Mouse (Mus musculus): ENCODE measurements at regions not wholly inside any gene's neighbourhood (a gene's known extent, or its start where the extent isn't known, plus 50 kb on each side); places are given as distances from the start of the nearest gene placed in this dataset.
"Not testable (repeated sequence)": the region's sequence is repeated elsewhere in the genome, so short reads cannot be mapped to it uniquely, and the experiment has no call there.

DNA sequence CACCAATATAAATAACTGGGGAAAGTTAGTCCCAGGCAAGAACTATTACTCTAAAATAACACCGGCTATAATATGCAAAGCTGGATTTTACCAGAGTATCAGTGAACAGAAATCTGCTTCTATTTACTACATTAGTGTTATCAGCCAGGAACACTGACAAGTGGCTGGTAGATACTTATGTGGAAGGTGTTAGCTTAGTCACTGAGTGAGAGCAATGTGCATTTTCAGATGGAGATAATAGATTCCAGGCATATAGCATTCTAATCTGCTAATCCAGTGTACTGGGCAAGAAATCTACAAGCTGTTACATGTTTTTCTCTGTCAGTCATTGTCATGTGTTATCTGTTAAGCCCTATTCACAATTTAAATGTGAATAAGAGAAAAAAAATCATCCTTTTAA is 1054.6 kb upstream of the Rag2 start:
- H3K4me1 ChIP-seq (replicated peaks; ENCODE audit: control insufficient read depth, insufficient read depth, low read length); H3K9ac ChIP-seq (replicated peaks; ENCODE audit: low read depth, low read length); H3K4me2 ChIP-seq (ENCODE audit: low read length); H3K27me3 ChIP-seq (replicated peaks; ENCODE audit: control insufficient read depth, insufficient read depth, low read length); H3K4me3 ChIP-seq (replicated peaks; ENCODE audit: low read length); H3K36me3 ChIP-seq (ENCODE audit: control insufficient read depth, insufficient read depth); H3K9me3 ChIP-seq (ENCODE audit: control insufficient read depth, low read length); H3K27ac ChIP-seq (ENCODE audit: low read length); ATAC-seq: not testable (repeated sequence)
- WGBS = no CpG with 5 or more reads among the region's 1 CpGs

DNA sequence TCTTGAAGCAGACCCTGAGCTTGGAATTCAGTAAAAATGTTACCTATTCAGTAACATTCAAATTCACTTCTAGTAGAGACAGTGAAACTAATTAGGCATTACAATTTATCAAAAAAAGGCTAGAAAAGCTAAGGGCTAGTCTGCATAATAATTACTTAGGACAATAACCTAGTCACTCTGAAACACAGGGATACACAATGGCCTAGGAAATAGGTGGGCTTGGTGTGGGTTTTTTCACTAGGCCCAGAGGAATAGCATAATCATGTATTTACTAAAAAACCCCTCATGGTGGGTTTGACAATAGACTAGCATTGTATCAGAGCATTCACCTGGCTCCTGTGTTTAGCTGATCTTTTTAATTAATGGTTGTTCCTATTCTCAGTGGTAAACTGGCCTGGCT is 1033.9 kb upstream of the Rag2 start:
- H3K27me3 ChIP-seq (replicated peaks; ENCODE audit: control insufficient read depth, insufficient read depth, low read length); H3K4me2 ChIP-seq (ENCODE audit: low read length); H3K36me3 ChIP-seq (ENCODE audit: control insufficient read depth, insufficient read depth); H3K4me3 ChIP-seq (replicated peaks; ENCODE audit: low read length); H3K9ac ChIP-seq (replicated peaks; ENCODE audit: low read depth, low read length); H3K27ac ChIP-seq (ENCODE audit: low read length); ATAC-seq; H3K4me1 ChIP-seq (replicated peaks; ENCODE audit: control insufficient read depth, insufficient read depth, low read length); H3K9me3 ChIP-seq (ENCODE audit: control insufficient read depth, low read length): not testable (repeated sequence)

DNA sequence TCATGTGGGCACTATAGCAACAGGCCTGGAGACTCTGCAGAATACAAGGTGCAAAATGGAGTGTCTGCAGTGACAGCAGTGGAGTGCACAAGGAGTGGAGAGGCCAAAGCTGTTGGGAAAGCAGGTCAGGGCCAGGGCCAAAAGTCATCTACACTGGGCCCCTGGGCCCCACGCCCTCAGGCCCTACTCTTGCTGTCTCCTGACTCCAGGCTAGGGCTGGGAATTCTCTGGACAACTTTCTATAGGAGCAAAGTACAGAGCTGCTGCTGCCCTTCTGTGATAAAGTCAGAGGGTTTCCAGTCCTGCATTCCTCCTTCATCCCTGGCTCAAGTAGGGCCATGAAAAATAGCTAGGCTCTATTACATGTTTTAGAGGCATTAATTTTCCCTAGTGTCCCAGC is 998.3 kb upstream of the Rag2 start:
- not testable (repeated sequence) for H3K9ac ChIP-seq (replicated peaks; ENCODE audit: low read depth, low read length); ATAC-seq; H3K4me1 ChIP-seq (replicated peaks; ENCODE audit: control insufficient read depth, insufficient read depth, low read length); H3K4me3 ChIP-seq (replicated peaks; ENCODE audit: low read length); H3K9me3 ChIP-seq (ENCODE audit: control insufficient read depth, low read length); H3K27me3 ChIP-seq (replicated peaks; ENCODE audit: control insufficient read depth, insufficient read depth, low read length); H3K36me3 ChIP-seq (ENCODE audit: control insufficient read depth, insufficient read depth); H3K27ac ChIP-seq (ENCODE audit: low read length); H3K4me2 ChIP-seq (ENCODE audit: low read length)
- WGBS = no CpG with 5 or more reads among the region's 1 CpGs

DNA sequence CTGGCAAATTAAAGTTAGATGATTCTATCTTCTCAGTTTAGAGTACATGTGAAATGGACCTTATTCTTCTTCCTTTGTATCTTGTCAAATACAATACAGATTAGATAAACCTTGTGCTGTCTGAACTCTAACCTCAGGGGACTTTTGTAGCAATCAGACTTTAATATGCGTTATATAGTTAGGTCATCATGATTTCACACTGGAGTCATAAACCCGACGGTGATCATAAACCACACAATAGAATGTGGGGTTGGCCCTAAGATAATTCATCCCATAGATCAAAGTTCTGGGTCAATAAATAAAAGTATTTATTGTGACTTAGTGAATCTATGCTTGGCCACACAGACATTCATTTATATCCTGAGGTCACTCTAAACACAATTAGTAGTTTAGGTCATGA is 971.8 kb upstream of the Rag2 start:
- H3K4me1 ChIP-seq (replicated peaks; ENCODE audit: control insufficient read depth, insufficient read depth, low read length) = not testable (repeated sequence)

DNA sequence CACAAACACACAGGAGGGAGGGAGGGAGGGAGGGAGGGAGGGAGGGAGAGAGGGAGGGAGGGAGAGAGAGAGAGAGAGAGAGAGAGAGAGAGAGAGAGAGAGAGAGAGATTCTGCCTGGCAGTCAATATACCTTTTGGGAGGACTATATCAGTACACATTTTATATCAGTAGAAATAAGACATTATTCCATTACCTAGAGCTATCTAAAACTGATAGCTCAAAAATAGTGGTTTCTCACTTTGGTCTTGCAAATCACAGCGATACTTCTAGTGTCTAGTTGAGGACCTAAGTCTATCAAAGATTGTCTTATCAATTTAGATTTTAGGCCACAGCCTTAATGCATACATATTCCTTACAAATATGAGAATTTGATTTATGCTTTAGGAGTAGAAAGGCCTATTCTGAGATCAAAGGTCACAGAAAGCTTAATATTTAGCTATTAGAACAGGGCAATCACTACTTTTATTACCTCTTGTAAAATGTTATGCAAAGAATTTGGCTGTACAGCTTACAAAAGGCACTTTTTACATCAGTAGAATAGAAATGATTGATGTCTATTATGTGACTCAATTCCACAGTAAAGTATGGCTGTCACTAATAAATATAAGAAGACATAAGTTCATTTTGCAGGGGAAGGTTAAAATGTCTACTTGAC is 953.0 kb upstream of the Rag2 start:
- not testable (repeated sequence) for H3K4me1 ChIP-seq (replicated peaks; ENCODE audit: control insufficient read depth, insufficient read depth, low read length); H3K4me3 ChIP-seq (replicated peaks; ENCODE audit: low read length); H3K9me3 ChIP-seq (ENCODE audit: control insufficient read depth, low read length); H3K9ac ChIP-seq (replicated peaks; ENCODE audit: low read depth, low read length); H3K27ac ChIP-seq (ENCODE audit: low read length); H3K4me2 ChIP-seq (ENCODE audit: low read length); ATAC-seq; H3K36me3 ChIP-seq (ENCODE audit: control insufficient read depth, insufficient read depth); H3K27me3 ChIP-seq (replicated peaks; ENCODE audit: control insufficient read depth, insufficient read depth, low read length)
- no CpG with 5 or more reads among the region's 1 CpGs for WGBS

More for the DNA sequence above, 971.8 kb upstream of the Rag2 start:
- H3K4me2 ChIP-seq (ENCODE audit: low read length); H3K36me3 ChIP-seq (ENCODE audit: control insufficient read depth, insufficient read depth); H3K9ac ChIP-seq (replicated peaks; ENCODE audit: low read depth, low read length); ATAC-seq; H3K9me3 ChIP-seq (ENCODE audit: control insufficient read depth, low read length); H3K27ac ChIP-seq (ENCODE audit: low read length); H3K4me3 ChIP-seq (replicated peaks; ENCODE audit: low read length); H3K27me3 ChIP-seq (replicated peaks; ENCODE audit: control insufficient read depth, insufficient read depth, low read length): not testable (repeated sequence)
- no CpG with 5 or more reads among the region's 3 CpGs for WGBS

DNA sequence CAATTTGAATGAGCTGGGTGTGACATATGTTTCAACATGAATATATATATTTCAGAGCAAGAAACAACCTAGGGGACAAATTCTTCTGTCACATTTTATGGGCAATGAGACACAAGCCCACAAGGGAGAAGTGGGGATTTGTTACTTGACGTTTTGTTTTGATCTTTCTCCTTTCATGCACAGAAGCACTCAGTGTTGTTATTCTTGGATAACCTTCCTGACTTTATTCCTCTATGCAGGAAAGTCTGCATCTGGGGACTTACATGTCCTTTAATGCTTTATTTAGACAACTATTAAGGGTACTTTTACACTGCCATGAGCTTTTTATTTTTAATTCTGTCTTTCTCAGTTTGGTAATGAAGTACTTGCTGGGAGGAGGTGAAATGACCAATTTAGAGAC is 916.1 kb upstream of the Rag2 start:
- not testable (repeated sequence) for H3K4me1 ChIP-seq (replicated peaks; ENCODE audit: control insufficient read depth, insufficient read depth, low read length); H3K4me2 ChIP-seq (ENCODE audit: low read length); H3K27me3 ChIP-seq (replicated peaks; ENCODE audit: control insufficient read depth, insufficient read depth, low read length); ATAC-seq; H3K27ac ChIP-seq (ENCODE audit: low read length); H3K9me3 ChIP-seq (ENCODE audit: control insufficient read depth, low read length); H3K9ac ChIP-seq (replicated peaks; ENCODE audit: low read depth, low read length); H3K36me3 ChIP-seq (ENCODE audit: control insufficient read depth, insufficient read depth); H3K4me3 ChIP-seq (replicated peaks; ENCODE audit: low read length)
- WGBS = no CpG with 5 or more reads among the region's 1 CpGs

DNA sequence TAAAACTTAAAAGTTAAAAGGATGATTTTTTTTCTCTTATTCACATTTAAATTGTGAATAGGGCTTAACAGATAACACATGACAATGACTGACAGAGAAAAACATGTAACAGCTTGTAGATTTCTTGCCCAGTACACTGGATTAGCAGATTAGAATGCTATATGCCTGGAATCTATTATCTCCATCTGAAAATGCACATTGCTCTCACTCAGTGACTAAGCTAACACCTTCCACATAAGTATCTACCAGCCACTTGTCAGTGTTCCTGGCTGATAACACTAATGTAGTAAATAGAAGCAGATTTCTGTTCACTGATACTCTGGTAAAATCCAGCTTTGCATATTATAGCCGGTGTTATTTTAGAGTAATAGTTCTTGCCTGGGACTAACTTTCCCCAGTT is 881.2 kb upstream of the Rag2 start:
- WGBS = no CpG with 5 or more reads among the region's 1 CpGs
- not testable (repeated sequence) for H3K4me2 ChIP-seq (ENCODE audit: low read length); H3K4me3 ChIP-seq (replicated peaks; ENCODE audit: low read length); H3K9me3 ChIP-seq (ENCODE audit: control insufficient read depth, low read length); H3K4me1 ChIP-seq (replicated peaks; ENCODE audit: control insufficient read depth, insufficient read depth, low read length); H3K27me3 ChIP-seq (replicated peaks; ENCODE audit: control insufficient read depth, insufficient read depth, low read length); H3K36me3 ChIP-seq (ENCODE audit: control insufficient read depth, insufficient read depth); H3K9ac ChIP-seq (replicated peaks; ENCODE audit: low read depth, low read length); H3K27ac ChIP-seq (ENCODE audit: low read length); ATAC-seq

DNA sequence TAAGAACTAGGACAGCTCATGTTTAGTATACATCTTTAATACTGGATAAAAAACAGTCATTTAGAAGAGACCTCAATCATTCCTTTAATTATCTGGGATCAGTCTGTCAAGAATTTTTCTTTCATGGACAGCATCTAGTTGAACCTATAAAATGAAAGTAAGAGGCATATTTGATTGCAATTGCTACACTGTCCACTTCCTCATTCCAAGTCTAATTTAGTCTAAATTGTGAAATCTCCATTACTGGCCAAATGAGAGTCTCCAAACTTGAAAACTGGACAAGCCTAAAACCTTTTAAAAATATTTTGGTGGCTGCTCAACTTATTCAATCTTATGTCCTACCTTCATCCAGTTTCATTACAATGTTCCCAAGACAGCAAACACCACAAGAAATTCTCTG is 869.5 kb upstream of the Rag2 start:
- ATAC-seq; H3K36me3 ChIP-seq (ENCODE audit: control insufficient read depth, insufficient read depth); H3K9ac ChIP-seq (replicated peaks; ENCODE audit: low read depth, low read length); H3K4me1 ChIP-seq (replicated peaks; ENCODE audit: control insufficient read depth, insufficient read depth, low read length); H3K4me3 ChIP-seq (replicated peaks; ENCODE audit: low read length); H3K27ac ChIP-seq (ENCODE audit: low read length); H3K27me3 ChIP-seq (replicated peaks; ENCODE audit: control insufficient read depth, insufficient read depth, low read length); H3K9me3 ChIP-seq (ENCODE audit: control insufficient read depth, low read length); H3K4me2 ChIP-seq (ENCODE audit: low read length): not testable (repeated sequence)

DNA sequence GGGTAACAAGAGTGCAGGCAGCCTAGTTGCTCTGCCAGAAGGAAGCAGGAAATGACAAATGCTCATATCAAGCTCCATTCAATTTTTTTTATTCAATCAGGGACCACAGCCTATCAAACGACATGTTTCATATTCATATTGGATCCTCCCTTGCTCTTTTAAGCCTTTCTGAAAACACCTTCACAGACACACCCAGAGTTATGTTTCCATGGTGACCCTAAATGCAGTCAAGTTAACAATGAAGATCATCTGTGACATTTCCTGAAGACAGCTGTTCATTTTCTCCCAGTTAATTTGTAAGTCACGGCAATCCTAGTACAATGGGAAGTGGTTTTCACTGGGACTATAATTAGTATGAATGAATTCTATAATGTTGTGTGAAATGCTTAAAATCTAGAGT is 839.1 kb upstream of the Rag2 start:
- WGBS = 41% methylated on average over 2 of the region's 2 CpGs
- Histone ChIP-seq H3K4me3 (replicated peaks; ENCODE audit: low read length) (no peak overlapping the region), H3K4me2 (ENCODE audit: low read length) (no peak overlapping the region), H3K9me3 (ENCODE audit: control insufficient read depth, low read length) (no peaks in the 10 kb centered on the region), H3K9ac (replicated peaks; ENCODE audit: low read depth, low read length) (no peak overlapping the region), H3K4me1 (replicated peaks; ENCODE audit: control insufficient read depth, insufficient read depth, low read length) (no peaks in the 10 kb centered on the region), H3K27me3 (replicated peaks; ENCODE audit: control insufficient read depth, insufficient read depth, low read length) (no peaks in the 10 kb centered on the region), H3K27ac (ENCODE audit: low read length) (no peak overlapping the region), H3K36me3 (ENCODE audit: control insufficient read depth, insufficient read depth) (no peaks in the 10 kb centered on the region)
- peak; percentile 54 for ATAC-seq

DNA sequence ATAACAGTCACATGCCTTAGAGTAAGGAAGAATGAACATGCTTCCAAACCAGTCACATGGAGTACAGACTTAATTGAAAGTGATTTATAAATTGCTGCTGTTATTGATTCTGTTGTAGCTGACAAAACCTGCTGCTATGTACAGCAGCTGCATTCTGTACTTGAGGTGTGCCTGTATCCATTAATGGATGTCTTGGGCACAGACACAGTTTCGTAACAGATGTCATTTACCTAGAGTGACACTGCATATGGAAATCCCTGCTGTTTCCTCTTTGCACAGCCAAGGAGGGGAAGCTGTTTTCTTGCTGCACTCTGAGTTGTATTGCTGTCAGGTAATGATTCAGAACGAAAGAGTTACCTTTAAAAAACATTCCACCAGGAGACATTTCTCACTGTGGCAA is 828.9 kb upstream of the Rag2 start:
- Histone ChIP-seq H3K9ac (replicated peaks; ENCODE audit: low read depth, low read length) (no peak overlapping the region), H3K9me3 (ENCODE audit: control insufficient read depth, low read length) (no peaks in the 10 kb centered on the region), H3K4me1 (replicated peaks; ENCODE audit: control insufficient read depth, insufficient read depth, low read length) (no peaks in the 10 kb centered on the region), H3K4me2 (ENCODE audit: low read length) (no peak overlapping the region), H3K27me3 (replicated peaks; ENCODE audit: control insufficient read depth, insufficient read depth, low read length) (no peaks in the 10 kb centered on the region), H3K27ac (ENCODE audit: low read length) (no peak overlapping the region), H3K4me3 (replicated peaks; ENCODE audit: low read length) (no peak overlapping the region), H3K36me3 (ENCODE audit: control insufficient read depth, insufficient read depth) (no peaks in the 10 kb centered on the region)
- 61% methylated on average over 2 of the region's 2 CpGs for WGBS
- ATAC-seq = peak; percentile 57; the same call in 1 of the 2 replicates

Measured in forebrain, embryonic 16.5 days (tissue).